Mouse (Mus musculus): ENCODE measurements around the gene Sema4a. TPM values are rescaled to one million over a fixed set of nuclear protein-coding genes. Genes with fewer than 3 reads are reported as not detected.

The Sema4a gene
- polyA plus RNA-seq, 1 experiment from 2014 or later, result 17.6 TPM

DNA sequence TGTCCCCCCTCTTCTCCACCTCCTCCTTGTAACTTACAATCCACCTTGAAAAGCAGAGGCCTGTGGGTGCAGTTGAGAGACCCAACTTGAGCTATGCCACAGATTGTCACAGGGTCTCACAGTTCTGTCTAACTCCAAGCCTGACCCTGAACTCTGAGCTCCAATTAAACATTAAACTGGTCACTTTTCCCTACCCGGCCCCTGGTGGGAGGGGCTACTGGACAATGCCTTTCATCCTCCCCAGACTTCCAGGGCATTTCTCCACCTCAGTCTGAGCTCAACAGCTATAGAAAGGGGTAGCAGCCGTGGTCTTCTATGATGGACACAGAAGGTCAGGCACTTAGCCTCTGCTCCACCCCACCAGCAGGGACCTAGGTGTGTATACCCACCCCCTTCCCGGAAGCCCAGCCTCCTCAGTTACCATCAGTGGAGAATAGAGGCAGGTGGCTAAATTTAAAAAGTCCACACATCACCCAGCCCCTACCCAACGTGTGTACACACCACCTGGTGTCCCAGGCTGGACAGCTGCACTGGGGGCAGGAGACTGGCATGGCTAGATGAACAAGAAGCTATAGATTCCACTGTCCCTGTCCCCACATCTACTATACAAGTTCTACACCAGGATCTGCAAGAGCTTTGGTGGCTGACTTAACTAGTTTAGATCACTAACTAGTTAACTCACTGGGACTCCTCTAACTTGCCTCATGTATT lies 39.8 kb upstream of the Sema4a start:
- H3K9ac ChIP-seq, result peak overlapping the region; percentile 98

GRCm38 (mm10) chr3:88500087-88500486 lies 39.1 kb upstream of the Sema4a start:
- H3K9ac ChIP-seq, result peak overlapping the region; percentile 98
- H3K27ac ChIP-seq, result peak overlapping the region; percentile 95
- H3K27me3 ChIP-seq (replicated peaks), result no peaks in the 10 kb centered on the region
- H3K9me3 ChIP-seq (replicated peaks), result no peaks in the 10 kb centered on the region
- H3K4me3 ChIP-seq, result peak overlapping the region; percentile 97
- H3K36me3 ChIP-seq, result peaks cover 52% of the 10 kb centered on the region
- H3K4me1 ChIP-seq, result peaks cover 87% of the 10 kb centered on the region
- H3K4me2 ChIP-seq, result peak overlapping the region; percentile 89
- WGBS (ENCODE audit: insufficient replicate concordance), result 49% methylated on average over 7 of the region's 7 CpGs
- ATAC-seq, result no peak

More for the DNA sequence above, 39.8 kb upstream of the Sema4a start:
- no peak for ATAC-seq
- Histone ChIP-seq H3K4me2 (peak overlapping the region; percentile 89), H3K36me3 (peaks cover 48% of the 10 kb centered on the region), H3K9me3 (replicated peaks) (no peaks in the 10 kb centered on the region), H3K4me1 (peaks cover 87% of the 10 kb centered on the region), H3K27ac (peak overlapping the region; percentile 95), H3K27me3 (replicated peaks) (no peaks in the 10 kb centered on the region), H3K4me3 (peak overlapping the region; percentile 97)
- WGBS (ENCODE audit: insufficient replicate concordance), result 53% methylated on average over 4 of the region's 4 CpGs

DNA sequence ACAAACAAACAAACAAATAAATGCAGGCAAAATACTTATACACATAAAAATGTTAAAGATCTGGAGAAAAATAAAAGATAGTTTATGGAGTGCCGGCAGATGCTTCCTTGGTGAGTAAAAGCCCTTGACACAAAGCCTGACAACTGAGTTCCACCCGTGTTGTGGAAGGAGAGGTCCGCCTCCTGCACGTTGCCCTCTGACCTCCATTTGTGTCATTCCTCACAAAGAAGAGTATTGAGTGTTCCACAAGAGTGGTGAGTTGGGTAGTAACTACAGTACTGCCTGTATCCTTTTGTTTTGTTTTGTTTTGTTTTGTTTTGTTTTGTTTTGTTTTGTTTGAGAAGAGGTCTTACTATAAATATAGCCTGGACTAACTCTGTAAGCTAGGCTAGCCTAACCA lies 38.6 kb upstream of the Sema4a start:
- peaks cover 92% of the 10 kb centered on the region for H3K4me1 ChIP-seq
- H3K4me3 ChIP-seq, result peak overlapping the region; percentile 97; the same call in 1 of the 2 replicates
- H3K9me3 ChIP-seq (replicated peaks), result no peaks in the 10 kb centered on the region
- WGBS (ENCODE audit: insufficient replicate concordance), result 81% methylated on average over 4 of the region's 4 CpGs
- no peaks in the 10 kb centered on the region for H3K27me3 ChIP-seq (replicated peaks)
- ATAC-seq, result no peak
- peak overlapping the region; percentile 98 for H3K9ac ChIP-seq
- peaks cover 57% of the 10 kb centered on the region for H3K36me3 ChIP-seq
- H3K27ac ChIP-seq, result peak overlapping the region; percentile 95
- peak overlapping the region; percentile 89 for H3K4me2 ChIP-seq

- Histone ChIP-seq H3K4me2 (peak overlapping the region; percentile 96), H3K27me3 (replicated peaks) (no peaks in the 10 kb centered on the region), H3K4me3 (peak overlapping the region; percentile 16; the same call in 1 of the 2 replicates), H3K27ac (peak overlapping the region; percentile 97), H3K36me3 (peaks cover 63% of the 10 kb centered on the region), H3K9ac (peak overlapping the region; percentile 71), H3K9me3 (replicated peaks) (no peaks in the 10 kb centered on the region), H3K4me1 (peaks cover 98% of the 10 kb centered on the region)
- ATAC-seq, result no peak
- 72% methylated on average over 10 of the region's 10 CpGs for WGBS (ENCODE audit: insufficient replicate concordance)
These were observed 34.9 kb upstream of the Sema4a start for GRCm38 (mm10) chr3:88495741-88496415.

GRCm38 (mm10) chr3:88494836-88495628 lies 34.0 kb upstream of the Sema4a start:
- Histone ChIP-seq H3K36me3 (peaks cover 62% of the 10 kb centered on the region), H3K27me3 (replicated peaks) (no peaks in the 10 kb centered on the region), H3K4me3 (peak overlapping the region; percentile 33), H3K27ac (peak overlapping the region; percentile 97), H3K4me2 (peak overlapping the region; percentile 96), H3K9ac (peak overlapping the region; percentile 71), H3K9me3 (replicated peaks) (no peaks in the 10 kb centered on the region), H3K4me1 (peaks cover 98% of the 10 kb centered on the region)
- 16% methylated on average over 9 of the region's 9 CpGs for WGBS (ENCODE audit: insufficient replicate concordance)
- peak; percentile 52 for ATAC-seq

- ATAC-seq, result no peak
These were observed 33.0 kb upstream of the Sema4a start for GRCm38 (mm10) chr3:88493706-88494582.

DNA sequence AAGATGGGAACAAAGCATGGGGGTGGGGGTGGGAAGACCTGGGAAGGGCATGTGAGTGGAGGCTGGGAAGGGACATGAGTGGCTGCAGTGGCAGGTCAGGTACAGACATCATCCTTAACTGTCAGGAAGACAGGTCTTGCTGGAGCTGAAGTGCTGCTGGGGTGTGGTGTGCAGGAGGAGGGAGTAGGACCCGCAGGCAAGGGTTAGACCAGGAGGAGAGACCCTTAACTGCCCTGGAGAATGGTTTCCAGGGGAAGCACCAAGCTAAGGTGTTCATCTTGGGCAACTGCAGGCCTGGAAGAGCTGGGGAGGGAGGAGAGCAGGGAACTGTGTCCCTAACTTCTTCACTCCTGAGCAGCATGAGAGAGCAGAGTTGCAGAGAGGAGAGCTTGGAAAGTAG lies 26.4 kb upstream of the Sema4a start:
- peaks cover 46% of the 10 kb centered on the region for H3K27me3 ChIP-seq (replicated peaks)
- H3K27ac ChIP-seq, result no peak overlapping the region
- H3K9ac ChIP-seq, result no peak overlapping the region
- no peak overlapping the region for H3K4me3 ChIP-seq
- H3K9me3 ChIP-seq (replicated peaks), result no peaks in the 10 kb centered on the region
- no peak overlapping the region for H3K4me2 ChIP-seq
- ATAC-seq, result no peak
- peaks cover 43% of the 10 kb centered on the region for H3K4me1 ChIP-seq
- peaks cover 79% of the 10 kb centered on the region for H3K36me3 ChIP-seq
- 89% methylated on average over 1 of the region's 1 CpGs for WGBS (ENCODE audit: insufficient replicate concordance)

More at GRCm38 (mm10) chr3:88493706-88494582, 33.0 kb upstream of the Sema4a start:
- H3K9me3 ChIP-seq (replicated peaks), result no peaks in the 10 kb centered on the region
- peaks cover 60% of the 10 kb centered on the region for H3K36me3 ChIP-seq
- peak overlapping the region; percentile 97 for H3K27ac ChIP-seq
- peak overlapping the region; percentile 96 for H3K4me2 ChIP-seq
- no peaks in the 10 kb centered on the region for H3K27me3 ChIP-seq (replicated peaks)
- peaks cover 98% of the 10 kb centered on the region for H3K4me1 ChIP-seq
- peak overlapping the region; percentile 63 for H3K4me3 ChIP-seq
- H3K9ac ChIP-seq, result peak overlapping the region; percentile 79
- WGBS (ENCODE audit: insufficient replicate concordance), result 43% methylated on average over 11 of the region's 11 CpGs

DNA sequence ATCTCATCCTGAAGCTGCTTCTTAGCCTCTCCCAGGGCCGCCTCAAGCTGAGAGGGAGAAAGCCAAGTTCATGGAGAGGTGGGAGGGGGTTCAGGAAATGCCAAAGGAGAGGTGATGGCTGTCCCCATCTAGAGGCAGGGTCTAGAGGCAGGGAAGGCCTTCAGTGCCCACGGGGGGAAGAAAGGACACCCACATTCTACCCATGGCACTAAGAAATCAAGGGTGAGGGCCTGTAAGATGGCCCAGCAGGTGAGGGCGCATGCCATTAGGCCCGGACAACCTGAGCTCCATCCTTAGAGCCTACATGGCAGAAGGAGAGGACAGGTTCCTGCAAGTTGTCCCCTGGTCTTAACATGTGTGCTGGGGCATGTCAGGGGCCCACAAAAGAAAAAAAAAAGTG lies 25.9 kb upstream of the Sema4a start:
- Histone ChIP-seq H3K36me3 (peaks cover 84% of the 10 kb centered on the region), H3K27me3 (replicated peaks) (peaks cover 51% of the 10 kb centered on the region)
- ATAC-seq, result no peak

DNA sequence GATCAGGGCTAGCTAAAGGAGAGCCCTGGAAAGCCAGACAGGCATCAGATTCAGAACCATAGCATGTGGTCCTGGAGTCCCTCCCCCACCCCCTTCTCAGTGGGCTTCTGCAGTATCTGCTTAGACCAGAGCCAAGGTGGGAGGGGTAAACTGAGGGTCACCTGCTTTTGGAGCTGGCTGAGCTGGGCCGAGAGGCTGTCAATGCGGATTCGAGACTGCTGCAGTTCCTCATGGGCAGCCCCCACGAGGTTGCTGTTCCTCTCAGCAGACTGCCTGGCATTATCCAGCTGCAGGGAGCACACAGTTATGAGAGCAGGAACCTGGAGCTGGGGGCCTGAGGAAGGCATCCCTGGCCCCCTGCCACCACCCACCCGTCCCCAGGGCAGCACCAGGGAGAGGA lies 25.1 kb upstream of the Sema4a start:
- Histone ChIP-seq H3K9me3 (replicated peaks) (no peaks in the 10 kb centered on the region), H3K4me3 (no peak overlapping the region), H3K27ac (no peak overlapping the region), H3K36me3 (peaks cover 92% of the 10 kb centered on the region), H3K9ac (no peak overlapping the region), H3K4me2 (no peak overlapping the region), H3K27me3 (replicated peaks) (peaks cover 53% of the 10 kb centered on the region), H3K4me1 (peaks cover 31% of the 10 kb centered on the region)
- ATAC-seq, result no peak
- 68% methylated on average over 5 of the region's 5 CpGs for WGBS (ENCODE audit: insufficient replicate concordance)

More for the DNA sequence above, 25.9 kb upstream of the Sema4a start:
- no peak overlapping the region for H3K27ac ChIP-seq
- no peak overlapping the region for H3K4me3 ChIP-seq
- no peak overlapping the region for H3K4me2 ChIP-seq
- peaks cover 39% of the 10 kb centered on the region for H3K4me1 ChIP-seq
- 80% methylated on average over 4 of the region's 4 CpGs for WGBS (ENCODE audit: insufficient replicate concordance)
- H3K9ac ChIP-seq, result no peak overlapping the region
- no peaks in the 10 kb centered on the region for H3K9me3 ChIP-seq (replicated peaks)

- Histone ChIP-seq H3K27me3 (replicated peaks) (peaks cover 61% of the 10 kb centered on the region), H3K4me1 (peaks cover 18% of the 10 kb centered on the region), H3K9me3 (replicated peaks) (no peaks in the 10 kb centered on the region), H3K9ac (no peak overlapping the region), H3K4me3 (no peak overlapping the region), H3K4me2 (peak overlapping the region; percentile 34), H3K36me3 (peaks cover 88% of the 10 kb centered on the region), H3K27ac (no peak overlapping the region; the same call in 1 of the 2 replicates)
- no peak for ATAC-seq
- 40% methylated on average over 39 of the region's 39 CpGs for WGBS (ENCODE audit: insufficient replicate concordance)
These were observed 23.8 kb upstream of the Sema4a start for GRCm38 (mm10) chr3:88484597-88485316.
